Mouse (Mus musculus): Measurements from ENCODE around the gene Pcnx2. TPM values are rescaled to one million over a fixed set of nuclear protein-coding genes. Genes with fewer than 3 reads are reported as not detected.
A peak's percentile ranks its signal among the peaks of the same experiment; 100 is the strongest.

The Pcnx2 gene
- polyA plus RNA-seq, 1 experiment from 2014 or later = 1.1 TPM

- Histone ChIP-seq H3K27me3 (no peaks in the 10 kb centered on the region), H3K4me2 (replicated peaks) (no peak overlapping the region), H3K4me1 (0 out of 2 replicates have a peak, but pooled peaks cover 6% of the 10 kb centered on the region), H3K4me3 (no peak overlapping the region), H3K36me3 (peaks cover 2% of the 10 kb centered on the region; the same call in 1 of the 2 replicates), H3K27ac (no peak overlapping the region), H3K9ac (no peak overlapping the region), H3K9me3 (replicated peaks) (no peaks in the 10 kb centered on the region)
- WGBS = 38% methylated on average over 7 of the region's 7 CpGs
- ATAC-seq (ENCODE audit: low FRiP score) = no peak
These were observed 124.8 kb downstream of the Pcnx2 start for GRCm38 (mm10) chr8:125773281-125773803.

- no peak for ATAC-seq (ENCODE audit: low FRiP score)
- Histone ChIP-seq H3K4me1 (0 out of 2 replicates have a peak, but pooled peaks cover 6% of the 10 kb centered on the region), H3K27me3 (no peaks in the 10 kb centered on the region), H3K4me3 (no peak overlapping the region), H3K36me3 (peaks cover 2% of the 10 kb centered on the region; the same call in 1 of the 2 replicates), H3K4me2 (replicated peaks) (no peak overlapping the region), H3K27ac (no peak overlapping the region), H3K9me3 (replicated peaks) (no peaks in the 10 kb centered on the region), H3K9ac (no peak overlapping the region)
- WGBS = 53% methylated on average over 2 of the region's 2 CpGs
These were observed 125.8 kb downstream of the Pcnx2 start for GRCm38 (mm10) chr8:125772300-125772699.

- H3K4me2 ChIP-seq (replicated peaks) = no peak overlapping the region
- WGBS = 84% methylated on average over 10 of the region's 10 CpGs
- H3K9ac ChIP-seq = no peak overlapping the region
- H3K4me1 ChIP-seq = no peaks in the 10 kb centered on the region
- H3K9me3 ChIP-seq (replicated peaks) = peaks cover 8% of the 10 kb centered on the region
- H3K36me3 ChIP-seq = peaks cover 11% of the 10 kb centered on the region; the same call in 1 of the 2 replicates
- no peak overlapping the region for H3K27ac ChIP-seq
- H3K27me3 ChIP-seq = no peaks in the 10 kb centered on the region
- ATAC-seq (ENCODE audit: low FRiP score) = no peak
- no peak overlapping the region for H3K4me3 ChIP-seq
These were observed 130.0 kb downstream of the Pcnx2 start for GRCm38 (mm10) chr8:125768079-125768478.

- Histone ChIP-seq H3K27ac (no peak overlapping the region), H3K9me3 (replicated peaks) (peaks cover 8% of the 10 kb centered on the region), H3K36me3 (0 out of 2 replicates have a peak, but pooled peaks cover 9% of the 10 kb centered on the region), H3K4me2 (replicated peaks) (no peak overlapping the region), H3K4me3 (no peak overlapping the region), H3K9ac (no peak overlapping the region), H3K4me1 (no peaks in the 10 kb centered on the region), H3K27me3 (no peaks in the 10 kb centered on the region)
- WGBS = 90% methylated on average over 16 of the region's 16 CpGs
- ATAC-seq (ENCODE audit: low FRiP score) = no peak
These were observed 134.9 kb downstream of the Pcnx2 start for GRCm38 (mm10) chr8:125763066-125763786.

GRCm38 (mm10) chr8:125759022-125759421, 139.1 kb downstream of the Pcnx2 start:
- Histone ChIP-seq H3K27ac (no peak overlapping the region), H3K9ac (no peak overlapping the region), H3K36me3 (0 out of 2 replicates have a peak, but pooled peaks cover 9% of the 10 kb centered on the region), H3K27me3 (no peaks in the 10 kb centered on the region), H3K4me2 (replicated peaks) (no peak overlapping the region), H3K9me3 (replicated peaks) (peaks cover 6% of the 10 kb centered on the region), H3K4me1 (peaks cover 11% of the 10 kb centered on the region), H3K4me3 (no peak overlapping the region)
- WGBS = 54% methylated on average over 10 of the region's 10 CpGs
- no peak for ATAC-seq (ENCODE audit: low FRiP score)

GRCm38 (mm10) chr8:125757106-125757496, 141.0 kb downstream of the Pcnx2 start:
- Histone ChIP-seq H3K36me3 (no peaks in the 10 kb centered on the region), H3K9me3 (replicated peaks) (no peaks in the 10 kb centered on the region), H3K27ac (no peak overlapping the region), H3K9ac (no peak overlapping the region), H3K27me3 (no peaks in the 10 kb centered on the region), H3K4me2 (replicated peaks) (no peak overlapping the region), H3K4me3 (no peak overlapping the region), H3K4me1 (peaks cover 11% of the 10 kb centered on the region)
- WGBS = 76% methylated on average over 1 of the region's 1 CpGs
- ATAC-seq (ENCODE audit: low FRiP score) = no peak

- H3K9ac ChIP-seq = 0 out of 2 replicates have a peak overlapping the region, but pooled peaks have one; percentile 1
- H3K27ac ChIP-seq = no peak overlapping the region
- H3K4me2 ChIP-seq (replicated peaks) = no peak overlapping the region
- no peak overlapping the region for H3K4me3 ChIP-seq
- no peaks in the 10 kb centered on the region for H3K9me3 ChIP-seq (replicated peaks)
- H3K36me3 ChIP-seq = no peaks in the 10 kb centered on the region
- H3K4me1 ChIP-seq = peaks cover 11% of the 10 kb centered on the region
- no peak for ATAC-seq (ENCODE audit: low FRiP score)
- 58% methylated on average over 9 of the region's 9 CpGs for WGBS
- H3K27me3 ChIP-seq = no peaks in the 10 kb centered on the region
These were observed 141.6 kb downstream of the Pcnx2 start for GRCm38 (mm10) chr8:125756391-125757105.

GRCm38 (mm10) chr8:125755896-125756295, 142.2 kb downstream of the Pcnx2 start:
- 84% methylated on average over 8 of the region's 8 CpGs for WGBS
- H3K4me3 ChIP-seq = no peak overlapping the region
- no peak overlapping the region for H3K9ac ChIP-seq
- no peaks in the 10 kb centered on the region for H3K9me3 ChIP-seq (replicated peaks)
- no peak overlapping the region for H3K27ac ChIP-seq
- ATAC-seq (ENCODE audit: low FRiP score) = no peak
- H3K27me3 ChIP-seq = no peaks in the 10 kb centered on the region
- peaks cover 15% of the 10 kb centered on the region for H3K4me1 ChIP-seq
- no peaks in the 10 kb centered on the region for H3K36me3 ChIP-seq
- H3K4me2 ChIP-seq (replicated peaks) = no peak overlapping the region

- no peak overlapping the region for H3K4me2 ChIP-seq (replicated peaks)
- no peaks in the 10 kb centered on the region for H3K27me3 ChIP-seq
- no peak overlapping the region for H3K4me3 ChIP-seq
- peaks cover 9% of the 10 kb centered on the region for H3K4me1 ChIP-seq
- no peak overlapping the region for H3K9ac ChIP-seq
- ATAC-seq (ENCODE audit: low FRiP score) = no peak
- 75% methylated on average over 8 of the region's 8 CpGs for WGBS
- no peaks in the 10 kb centered on the region for H3K36me3 ChIP-seq
- no peaks in the 10 kb centered on the region for H3K9me3 ChIP-seq (replicated peaks)
- H3K27ac ChIP-seq = no peak overlapping the region; the same call in 1 of the 2 replicates
These were observed 147.3 kb downstream of the Pcnx2 start for GRCm38 (mm10) chr8:125750846-125751245.

- no peak for ATAC-seq (ENCODE audit: low FRiP score)
- H3K27ac ChIP-seq = no peak overlapping the region
- 73% methylated on average over 8 of the region's 8 CpGs for WGBS
- H3K4me2 ChIP-seq (replicated peaks) = no peak overlapping the region
- H3K27me3 ChIP-seq = no peaks in the 10 kb centered on the region
- H3K4me3 ChIP-seq = no peak overlapping the region
- H3K4me1 ChIP-seq = peaks cover 9% of the 10 kb centered on the region
- no peaks in the 10 kb centered on the region for H3K9me3 ChIP-seq (replicated peaks)
- H3K9ac ChIP-seq = no peak overlapping the region
- no peaks in the 10 kb centered on the region for H3K36me3 ChIP-seq
These were observed 150.7 kb downstream of the Pcnx2 start for GRCm38 (mm10) chr8:125747390-125747789.

GRCm38 (mm10) chr8:125744914-125745576, 153.1 kb downstream of the Pcnx2 start:
- Histone ChIP-seq H3K9ac (no peak overlapping the region), H3K4me2 (replicated peaks) (no peak overlapping the region), H3K27ac (no peak overlapping the region), H3K9me3 (replicated peaks) (no peaks in the 10 kb centered on the region), H3K4me1 (peaks cover 4% of the 10 kb centered on the region), H3K36me3 (no peaks in the 10 kb centered on the region), H3K4me3 (no peak overlapping the region), H3K27me3 (no peaks in the 10 kb centered on the region)
- no peak for ATAC-seq (ENCODE audit: low FRiP score)
- 86% methylated on average over 10 of the region's 10 CpGs for WGBS

GRCm38 (mm10) chr8:125742406-125742805, 155.7 kb downstream of the Pcnx2 start:
- Histone ChIP-seq H3K4me3 (no peak overlapping the region), H3K27me3 (no peaks in the 10 kb centered on the region), H3K4me2 (replicated peaks) (no peak overlapping the region), H3K9me3 (replicated peaks) (no peaks in the 10 kb centered on the region), H3K4me1 (peaks cover 11% of the 10 kb centered on the region), H3K36me3 (no peaks in the 10 kb centered on the region), H3K27ac (no peak overlapping the region), H3K9ac (no peak overlapping the region)
- no peak for ATAC-seq (ENCODE audit: low FRiP score)
- WGBS = 87% methylated on average over 8 of the region's 8 CpGs

All from hindbrain, embryonic 12.5 days (tissue).